Mouse (Mus musculus) midbrain, postnatal 0 days (tissue): ENCODE data around the gene Slc25a25. TPM values are rescaled to one million over a fixed set of nuclear protein-coding genes. Genes with fewer than 3 reads are reported as not detected.

Experiments used
- ATAC-seq: fragments of 200-750 bp; cut with Nextera tagmentation; 2 replicates; pipeline ENCODE4 v1.8.0; 2017; ENCODE audit warnings: moderate number of reproducible peaks, mild to moderate bottlenecking, moderate TSS enrichment, moderate library complexity; ENCODE audit not compliant: low FRiP score
- DNase-seq: peaks from one replicate; pipeline ENCODE4 v3.0.0-alpha.2; 2015; ENCODE audit warnings: low spot score
- H3K27ac ChIP-seq: fragments of 300-500 bp; sonication (generic); 2 replicates; pipeline ENCODE4 v1.5.1; 2014; ENCODE audit warnings: low read depth, mild to moderate bottlenecking, low read length, mixed read lengths
- H3K27me3 ChIP-seq: fragments of 300-500 bp; sonication (generic); 2 replicates; pipeline ENCODE4 v1.6.1; 2014; ENCODE audit warnings: low read length, control low read depth, mixed read lengths; ENCODE audit not compliant: insufficient read depth
- H3K36me3 ChIP-seq: fragments of 300-500 bp; sonication (generic); 2 replicates; pipeline ENCODE4 v1.6.1; 2014; ENCODE audit warnings: low read length, control low read depth, mixed read lengths; ENCODE audit not compliant: insufficient read depth
- H3K4me1 ChIP-seq: fragments of 300-500 bp; sonication (generic); 2 replicates; pipeline ENCODE4 v1.6.1; 2014; ENCODE audit warnings: mild to moderate bottlenecking, control low read depth, antibody characterized with exemption, low read length, mixed read lengths; ENCODE audit not compliant: insufficient read depth
- H3K4me2 ChIP-seq: fragments of 300-500 bp; sonication (generic); 2 replicates; pipeline ENCODE4 v1.6.1; 2014; ENCODE audit warnings: low read depth, mild to moderate bottlenecking, low read length, mixed read lengths; ENCODE audit not compliant: poor library complexity, severe bottlenecking
- H3K4me3 ChIP-seq: fragments of 300-500 bp; sonication (generic); 2 replicates; pipeline ENCODE4 v1.5.1; 2014; ENCODE audit warnings: low read depth, mild to moderate bottlenecking, low read length, moderate library complexity
- H3K9ac ChIP-seq: fragments of 300-500 bp; sonication (generic); replicated peaks from 2 replicates; pipeline ENCODE4 v1.6.1; 2014; ENCODE audit warnings: mild to moderate bottlenecking, low read length, moderate library complexity, mixed read lengths; ENCODE audit not compliant: poor library complexity, severe bottlenecking
- H3K9me3 ChIP-seq: fragments of 300-500 bp; sonication (generic); 2 replicates; pipeline ENCODE4 v1.6.1; 2016; ENCODE audit warnings: low read length, control low read depth
- CTCF ChIP-seq: IDR thresholded peaks from 2 replicates; pipeline ENCODE4 v1.5.1; 2016; ENCODE audit warnings: antibody characterized with exemption, mild to moderate bottlenecking
- WGBS: fragments of 180-500 bp; shearing (Covaris S2); extraction: QIAGEN DNeasy Blood & Tissue Kit; methylation state at CpG from one replicate; pipeline ENCODE4 v1.1.7; 2014; 5-methylcytosine and 5-hydroxymethylcytosine counted together
- polyA plus RNA-seq: library from polyadenylated mRNA; unstranded; fragments of >200 nt; fragmentation: Nextera tagmentation; extraction: Ambion mirVana; gene quantifications from 2 replicates; pipeline ENCODE4 v1.2.1, GENCODE M21; 2015
- total RNA-seq: library from RNA; depleted of rRNA; stranded (reverse); fragments of >200 nt; gene quantifications from 2 replicates; pipeline ENCODE4 v1.2.3, GENCODE M21; 2014; rRNA removed

Slc25a25 gene
- 60.6 and 69.2 TPM in 2 replicates for total RNA-seq
- 52.0 and 53.4 TPM in 2 replicates for polyA plus RNA-seq

GRCm38 (mm10) chr2:32450881-32451844, at the start of gene Slc25a25:
Slc25a25 (minus strand) TSS chr2:32451445.
- under 1% methylated on average over 101 of the region's 103 CpGs for WGBS
- Histone ChIP-seq H3K27ac (peak within 1 kb of the TSS; percentile 91), H3K4me3 (peak within 1 kb of the TSS; percentile 80), H3K9me3 (no peaks in the 10 kb centered on the region), H3K4me2 (peak within 1 kb of the TSS; percentile 66), H3K4me1 (peaks cover 10% of the 10 kb centered on the region; the same call in 1 of the 2 replicates), H3K36me3 (peaks cover 6% of the 10 kb centered on the region; the same call in 1 of the 2 replicates), H3K27me3 (no peaks in the 10 kb centered on the region), H3K9ac (peak within 1 kb of the TSS; percentile 82)
- ATAC-seq (peak; percentile 93), DNase-seq (peak; percentile 99)
- TF ChIP-seq CTCF: no peak

- no peaks in the 10 kb centered on the region for H3K36me3 ChIP-seq
These were observed 49.2 kb upstream of the Slc25a25 start for GRCm38 (mm10) chr2:32500461-32500860.

GRCm38 (mm10) chr2:32499365-32499764, 48.1 kb upstream of the Slc25a25 start:
- H3K4me1 ChIP-seq: no peaks in the 10 kb centered on the region
- no peak for TF ChIP-seq CTCF
- H3K4me3 ChIP-seq: no peak overlapping the region
- no peak for ATAC-seq
- WGBS: 95% methylated on average over 4 of the region's 4 CpGs
- H3K9me3 ChIP-seq: no peaks in the 10 kb centered on the region
- no peak for DNase-seq
- H3K9ac ChIP-seq: no peak overlapping the region
- no peak overlapping the region for H3K4me2 ChIP-seq
- H3K36me3 ChIP-seq: no peaks in the 10 kb centered on the region
- no peaks in the 10 kb centered on the region for H3K27me3 ChIP-seq
- no peak overlapping the region for H3K27ac ChIP-seq

More at GRCm38 (mm10) chr2:32500461-32500860, 49.2 kb upstream of the Slc25a25 start:
- ATAC-seq (no peak), DNase-seq (no peak)
- 68% methylated on average over 5 of the region's 5 CpGs for WGBS
- no peak overlapping the region for H3K4me3 ChIP-seq
- H3K9me3 ChIP-seq: no peaks in the 10 kb centered on the region
- no peak for TF ChIP-seq CTCF
- no peak overlapping the region for H3K9ac ChIP-seq
- no peaks in the 10 kb centered on the region for H3K4me1 ChIP-seq
- H3K4me2 ChIP-seq: no peak overlapping the region
- H3K27me3 ChIP-seq: no peaks in the 10 kb centered on the region
- no peak overlapping the region for H3K27ac ChIP-seq

GRCm38 (mm10) chr2:32496190-32496589, 44.9 kb upstream of the Slc25a25 start:
- 72% methylated on average over 5 of the region's 5 CpGs for WGBS

GRCm38 (mm10) chr2:32495185-32495726, 44.0 kb upstream of the Slc25a25 start:
- DNase-seq: no peak
- Histone ChIP-seq H3K27me3 (no peaks in the 10 kb centered on the region), H3K4me3 (no peak overlapping the region), H3K36me3 (no peaks in the 10 kb centered on the region), H3K4me2 (no peak overlapping the region), H3K9me3 (no peaks in the 10 kb centered on the region), H3K4me1 (no peaks in the 10 kb centered on the region), H3K27ac (no peak overlapping the region), H3K9ac (no peak overlapping the region)
- ATAC-seq: no peak
- no peak for TF ChIP-seq CTCF
- WGBS: 80% methylated on average over 20 of the region's 20 CpGs

More at GRCm38 (mm10) chr2:32496190-32496589, 44.9 kb upstream of the Slc25a25 start:
- no peaks in the 10 kb centered on the region for H3K9me3 ChIP-seq
- no peak overlapping the region for H3K4me3 ChIP-seq
- no peaks in the 10 kb centered on the region for H3K4me1 ChIP-seq
- H3K4me2 ChIP-seq: no peak overlapping the region
- no peak overlapping the region for H3K9ac ChIP-seq
- no peaks in the 10 kb centered on the region for H3K36me3 ChIP-seq
- ATAC-seq (no peak), DNase-seq (no peak)
- no peaks in the 10 kb centered on the region for H3K27me3 ChIP-seq
- no peak for TF ChIP-seq CTCF
- no peak overlapping the region for H3K27ac ChIP-seq

- Histone ChIP-seq H3K4me3 (no peak overlapping the region), H3K27ac (no peak overlapping the region), H3K36me3 (no peaks in the 10 kb centered on the region), H3K27me3 (no peaks in the 10 kb centered on the region), H3K4me2 (no peak overlapping the region), H3K9ac (no peak overlapping the region), H3K9me3 (no peaks in the 10 kb centered on the region), H3K4me1 (no peaks in the 10 kb centered on the region)
- ATAC-seq (no peak), DNase-seq (no peak)
- no peak for TF ChIP-seq CTCF
- 67% methylated on average over 2 of the region's 2 CpGs for WGBS
These were observed 43.3 kb upstream of the Slc25a25 start for GRCm38 (mm10) chr2:32494522-32494921.
